Mouse (Mus musculus): Measurements from ENCODE around the gene Stat3. TPM values are rescaled to one million over a fixed set of nuclear protein-coding genes. Genes with fewer than 3 reads are reported as not detected.

Gene Stat3
- polyA plus RNA-seq, 1 experiment, result 82.6 TPM

DNA sequence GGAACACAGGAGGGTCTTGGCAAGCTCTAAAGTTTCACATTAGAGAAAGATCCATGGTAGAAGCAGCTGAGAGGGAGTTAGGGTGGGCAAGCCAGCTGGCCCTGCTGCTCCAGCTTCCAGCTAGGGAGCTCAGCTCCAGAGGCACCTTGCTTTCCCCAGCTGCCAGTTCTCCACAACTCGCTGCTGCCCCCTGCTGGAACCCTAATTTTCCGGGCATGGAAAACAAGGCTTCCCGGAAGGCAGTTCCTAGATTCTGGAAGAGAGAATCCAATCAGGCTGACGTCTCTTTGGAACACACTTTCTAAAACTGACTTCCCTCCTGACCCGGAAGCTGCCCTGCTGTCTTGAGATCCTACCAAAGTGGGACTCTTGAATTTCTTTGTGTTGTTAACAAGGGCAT, 17.9 kb upstream of the Stat3 start:
- no peaks in the 10 kb centered on the region for H3K9me3 ChIP-seq
- H3K36me3 ChIP-seq (replicated peaks; ENCODE audit: low read length), result peaks cover 24% of the 10 kb centered on the region
- H3K4me1 ChIP-seq, result peaks cover 70% of the 10 kb centered on the region
- no peaks in the 10 kb centered on the region for H3K27me3 ChIP-seq (replicated peaks)
- no peak overlapping the region for H3K4me3 ChIP-seq (replicated peaks)
- TF ChIP-seq FLI1 (IDR thresholded peaks at IDR 0.05; ENCODE audit: low read length) (no peak), GATA1 (IDR thresholded peaks at IDR 0.05; ENCODE audit: borderline replicate concordance, low read length) (no peak)

DNA sequence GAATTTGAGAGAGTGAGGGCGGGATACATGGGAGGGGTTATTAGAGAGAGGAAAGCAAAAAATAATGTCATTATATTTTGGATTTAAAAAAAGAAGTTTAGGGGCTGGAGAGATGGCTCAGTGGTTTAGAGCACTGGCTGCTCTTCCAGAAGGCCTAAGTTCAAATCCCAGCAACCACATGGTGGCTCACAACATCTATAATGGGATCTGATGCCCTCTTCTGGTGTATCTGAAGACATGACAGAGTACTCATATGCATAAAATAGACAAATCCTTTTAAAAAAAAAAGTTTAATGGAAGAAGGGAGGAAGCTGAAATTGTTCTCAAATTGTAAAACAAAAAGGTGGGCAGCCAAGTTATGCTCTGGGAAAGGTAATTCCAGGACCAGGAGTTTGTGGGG, 10.2 kb upstream of the Stat3 start:
- H3K9me3 ChIP-seq, result peaks cover 14% of the 10 kb centered on the region

DNA sequence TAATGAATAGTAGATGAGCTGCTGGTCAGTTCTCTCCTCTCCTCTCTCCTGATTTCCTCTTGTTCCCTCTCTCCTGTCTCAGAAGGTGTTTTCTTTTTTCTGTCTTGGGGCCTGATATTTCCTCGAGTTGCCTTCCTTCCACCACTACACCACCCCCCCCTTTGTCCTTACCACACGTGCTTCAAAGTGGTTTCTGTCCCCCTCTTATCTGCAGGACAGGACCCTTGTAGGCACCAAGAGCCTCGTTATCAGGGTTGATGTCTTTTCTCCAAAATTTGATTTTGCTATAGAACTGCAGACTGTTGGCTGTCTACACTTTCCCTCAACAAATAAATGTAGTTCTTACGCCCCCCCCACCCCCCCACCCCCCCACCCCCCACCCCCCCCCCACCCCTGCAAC, 9.0 kb upstream of the Stat3 start:
- TF ChIP-seq GATA1 (IDR thresholded peaks at IDR 0.05; ENCODE audit: borderline replicate concordance, low read length), result no peak
- H3K27me3 ChIP-seq (replicated peaks), result no peaks in the 10 kb centered on the region
- H3K9me3 ChIP-seq, result peaks cover 14% of the 10 kb centered on the region

More for the DNA sequence above, 10.2 kb upstream of the Stat3 start:
- H3K36me3 ChIP-seq (replicated peaks; ENCODE audit: low read length), result peaks cover 12% of the 10 kb centered on the region
- TF ChIP-seq FLI1 (IDR thresholded peaks at IDR 0.05; ENCODE audit: low read length) (no peak), GATA1 (IDR thresholded peaks at IDR 0.05; ENCODE audit: borderline replicate concordance, low read length) (no peak)
- no peaks in the 10 kb centered on the region for H3K27me3 ChIP-seq (replicated peaks)
- no peak overlapping the region for H3K4me3 ChIP-seq (replicated peaks)
- H3K4me1 ChIP-seq, result peaks cover 57% of the 10 kb centered on the region

GRCm38 (mm10) chr11:100947548-100947947, 8.2 kb upstream of the Stat3 start:
- Histone ChIP-seq H3K4me3 (replicated peaks) (no peak overlapping the region), H3K9me3 (peaks cover 14% of the 10 kb centered on the region), H3K27me3 (replicated peaks) (no peaks in the 10 kb centered on the region), H3K4me1 (peaks cover 50% of the 10 kb centered on the region), H3K36me3 (replicated peaks; ENCODE audit: low read length) (peaks cover 12% of the 10 kb centered on the region)
- TF ChIP-seq GATA1 (IDR thresholded peaks at IDR 0.05; ENCODE audit: borderline replicate concordance, low read length) (no peak), FLI1 (IDR thresholded peaks at IDR 0.05; ENCODE audit: low read length) (no peak)

More for the DNA sequence above, 9.0 kb upstream of the Stat3 start:
- H3K4me3 ChIP-seq (replicated peaks), result no peak overlapping the region
- H3K4me1 ChIP-seq, result peaks cover 56% of the 10 kb centered on the region
- peaks cover 12% of the 10 kb centered on the region for H3K36me3 ChIP-seq (replicated peaks; ENCODE audit: low read length)

DNA sequence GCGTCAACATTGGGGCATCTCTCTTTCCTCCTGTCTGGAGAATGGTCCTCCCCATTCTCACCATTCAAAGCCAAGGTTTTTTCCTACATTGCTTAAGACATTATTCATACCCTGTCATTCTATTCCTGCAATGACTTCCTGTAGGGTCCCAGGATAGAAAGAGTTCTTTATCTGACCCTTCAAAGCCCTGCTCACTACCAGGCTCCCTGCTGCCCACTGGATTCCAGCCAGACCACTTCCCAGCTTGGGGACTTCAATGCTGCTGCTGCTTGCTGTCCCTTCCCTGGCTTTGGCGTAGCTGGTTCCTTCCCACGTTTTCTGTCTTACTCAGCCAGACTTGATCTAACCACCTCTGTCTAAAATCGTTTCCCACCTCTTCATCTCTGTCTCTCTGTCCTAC, 7.5 kb upstream of the Stat3 start:
- H3K9me3 ChIP-seq, result peaks cover 14% of the 10 kb centered on the region
- no peaks in the 10 kb centered on the region for H3K27me3 ChIP-seq (replicated peaks)
- no peak overlapping the region for H3K4me3 ChIP-seq (replicated peaks)
- H3K4me1 ChIP-seq, result peaks cover 46% of the 10 kb centered on the region
- TF ChIP-seq GATA1 (IDR thresholded peaks at IDR 0.05; ENCODE audit: borderline replicate concordance, low read length), result no peak
- TF ChIP-seq FLI1 (IDR thresholded peaks at IDR 0.05; ENCODE audit: low read length), result no peak
- H3K36me3 ChIP-seq (replicated peaks; ENCODE audit: low read length), result peaks cover 12% of the 10 kb centered on the region

DNA sequence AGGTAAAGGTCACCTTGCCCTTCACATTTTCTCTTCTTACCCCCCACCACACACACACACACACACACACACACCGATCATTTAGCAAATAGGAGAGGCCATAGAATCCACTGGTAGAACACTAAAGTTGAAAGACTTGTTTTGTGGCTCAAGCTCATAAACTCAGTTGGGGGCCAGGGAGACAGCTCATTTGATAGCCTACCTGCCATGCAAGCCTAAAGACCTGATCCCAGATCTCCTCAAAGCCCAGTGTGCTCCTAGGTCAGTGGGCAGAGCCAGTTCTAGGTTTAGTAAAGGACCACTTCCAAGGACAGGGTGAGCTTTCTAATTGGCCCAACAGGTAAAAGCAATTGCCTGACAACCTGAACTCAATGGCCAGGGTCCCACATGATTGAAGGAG, 3.0 kb upstream of the Stat3 start:
- H3K27me3 ChIP-seq (replicated peaks), result no peaks in the 10 kb centered on the region
- peaks cover 12% of the 10 kb centered on the region for H3K36me3 ChIP-seq (replicated peaks; ENCODE audit: low read length)
- peaks cover 12% of the 10 kb centered on the region for H3K9me3 ChIP-seq
- TF ChIP-seq GATA1 (IDR thresholded peaks at IDR 0.05; ENCODE audit: borderline replicate concordance, low read length) (no peak), FLI1 (IDR thresholded peaks at IDR 0.05; ENCODE audit: low read length) (no peak)
- H3K4me1 ChIP-seq, result peaks cover 34% of the 10 kb centered on the region
- H3K4me3 ChIP-seq (replicated peaks), result no peak overlapping the region

DNA sequence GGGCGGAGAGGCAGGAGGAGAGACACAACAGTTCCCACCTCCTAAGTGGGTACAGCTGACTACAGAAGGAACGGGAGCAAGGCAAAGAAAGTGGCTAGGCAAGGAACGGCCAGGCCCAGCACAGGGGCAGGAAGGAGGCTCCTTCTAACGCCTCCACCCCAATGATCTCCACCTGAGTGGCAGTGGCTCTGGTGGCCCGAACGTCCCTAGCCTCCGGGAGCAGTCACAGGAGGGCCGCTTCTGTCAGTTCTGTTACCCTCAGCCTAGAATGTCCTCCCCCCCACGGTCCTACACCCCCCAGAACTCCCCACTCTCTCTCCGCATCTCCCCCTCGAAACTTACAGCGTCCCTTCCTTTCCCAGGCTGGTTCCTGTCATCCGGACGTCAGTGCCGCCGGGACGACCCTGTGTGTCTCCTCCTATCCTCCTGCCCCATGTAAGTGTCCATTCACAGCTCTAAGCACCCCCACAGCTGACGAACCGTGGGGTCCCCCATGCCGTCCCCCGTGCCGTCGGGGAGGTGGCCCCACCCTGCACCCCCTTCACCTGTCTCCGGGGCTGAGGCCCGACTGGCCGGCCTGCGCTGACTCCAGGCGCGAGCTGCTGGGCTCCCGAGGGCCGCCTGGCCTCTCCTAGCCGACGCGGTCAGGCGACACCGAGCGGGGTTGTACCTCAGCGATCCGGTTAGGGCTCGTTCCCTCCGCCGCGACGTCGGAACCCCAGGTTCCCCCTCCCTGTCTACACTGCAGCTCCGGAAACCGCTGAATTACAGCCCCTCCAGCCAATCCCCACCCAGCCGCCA, 429 bp downstream of the Stat3 start:
- peaks cover 58% of the 10 kb centered on the region for H3K4me1 ChIP-seq
- H3K36me3 ChIP-seq (replicated peaks; ENCODE audit: low read length), result peaks cover 25% of the 10 kb centered on the region
- peak overlapping the region; percentile 100 for H3K4me3 ChIP-seq (replicated peaks)
- no peak for TF ChIP-seq FLI1 (IDR thresholded peaks at IDR 0.05; ENCODE audit: low read length)
- TF ChIP-seq GATA1 (IDR thresholded peaks at IDR 0.05; ENCODE audit: borderline replicate concordance, low read length), result no peak
- H3K9me3 ChIP-seq, result no peaks in the 10 kb centered on the region
- no peaks in the 10 kb centered on the region for H3K27me3 ChIP-seq (replicated peaks)

GRCm38 (mm10) chr11:100938112-100938511, 1.2 kb downstream of the Stat3 start:
- Histone ChIP-seq H3K36me3 (replicated peaks; ENCODE audit: low read length) (peaks cover 32% of the 10 kb centered on the region), H3K27me3 (replicated peaks) (no peaks in the 10 kb centered on the region), H3K4me3 (replicated peaks) (peak overlapping the region; percentile 100), H3K9me3 (no peaks in the 10 kb centered on the region), H3K4me1 (peaks cover 66% of the 10 kb centered on the region)
- no peak for TF ChIP-seq FLI1 (IDR thresholded peaks at IDR 0.05; ENCODE audit: low read length)
- no peak for TF ChIP-seq GATA1 (IDR thresholded peaks at IDR 0.05; ENCODE audit: borderline replicate concordance, low read length)

GRCm38 (mm10) chr11:100937295-100937694, 2.0 kb downstream of the Stat3 start:
- peak overlapping the region; percentile 100 for H3K4me3 ChIP-seq (replicated peaks)
- H3K27me3 ChIP-seq (replicated peaks), result no peaks in the 10 kb centered on the region
- TF ChIP-seq FLI1 (IDR thresholded peaks at IDR 0.05; ENCODE audit: low read length), result no peak
- no peak for TF ChIP-seq GATA1 (IDR thresholded peaks at IDR 0.05; ENCODE audit: borderline replicate concordance, low read length)
- H3K36me3 ChIP-seq (replicated peaks; ENCODE audit: low read length), result peaks cover 39% of the 10 kb centered on the region
- H3K9me3 ChIP-seq, result no peaks in the 10 kb centered on the region
- peaks cover 70% of the 10 kb centered on the region for H3K4me1 ChIP-seq

Measured in megakaryocyte, embryonic 14.5 days (primary cell).